Mouse (Mus musculus): ENCODE measurements at regions not wholly inside any gene's neighbourhood (a gene's known extent, or its start where the extent isn't known, plus 50 kb on each side); places are given as distances from the start of the nearest gene placed in this dataset.
A peak's percentile ranks its signal among the peaks of the same experiment; 100 is the strongest.
"Not testable (repeated sequence)": the region's sequence is repeated elsewhere in the genome, so short reads cannot be mapped to it uniquely, and the experiment has no call there.

DNA sequence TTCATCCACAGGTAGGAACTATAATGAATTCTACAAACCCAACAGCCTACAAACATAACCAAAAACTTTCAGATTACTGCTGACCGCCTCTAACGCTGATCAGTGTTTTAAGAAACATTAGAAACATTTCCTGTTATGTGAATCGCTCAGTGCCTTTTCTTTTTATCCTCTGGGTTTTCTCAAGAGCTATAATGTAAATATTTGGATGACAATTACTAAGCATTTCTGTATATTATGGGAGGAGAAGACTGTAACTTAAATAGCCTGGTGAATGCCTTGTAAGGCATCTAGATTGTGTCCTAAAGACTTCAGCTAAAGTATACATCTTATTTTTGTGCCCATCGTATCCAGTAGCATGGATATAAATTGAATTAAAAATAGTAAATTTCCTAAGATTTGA, 465.9 kb upstream of the Acvr2a start:
- 0 out of 2 replicates have a peak overlapping the region, but pooled peaks have one; percentile 10 for H3K4me2 ChIP-seq (replicated peaks; ENCODE audit: low read depth, low read length)
- 0 out of 2 replicates have a peak, but pooled peaks cover 3% of the 10 kb centered on the region for H3K4me1 ChIP-seq (ENCODE audit: control insufficient read depth, insufficient read depth, low read length)
- 37% methylated on average over 4 of the region's 4 CpGs for WGBS
- no peak for ATAC-seq (ENCODE audit: insufficient number of reproducible peaks, insufficient read depth, low FRiP score, low read depth)
- peak overlapping the region; percentile 53; the same call in 1 of the 2 replicates for H3K27ac ChIP-seq (ENCODE audit: low read length)
- H3K9ac ChIP-seq (replicated peaks; ENCODE audit: low read depth, low read length): no peak overlapping the region
- no peaks in the 10 kb centered on the region for H3K9me3 ChIP-seq (ENCODE audit: control insufficient read depth, low read depth, low read length)
- H3K4me3 ChIP-seq (ENCODE audit: low read depth, low read length): no peak overlapping the region
- H3K27me3 ChIP-seq (ENCODE audit: control insufficient read depth, insufficient read depth, low read length): no peaks in the 10 kb centered on the region
- H3K36me3 ChIP-seq (ENCODE audit: control insufficient read depth, insufficient read depth, low read length): no peaks in the 10 kb centered on the region

DNA sequence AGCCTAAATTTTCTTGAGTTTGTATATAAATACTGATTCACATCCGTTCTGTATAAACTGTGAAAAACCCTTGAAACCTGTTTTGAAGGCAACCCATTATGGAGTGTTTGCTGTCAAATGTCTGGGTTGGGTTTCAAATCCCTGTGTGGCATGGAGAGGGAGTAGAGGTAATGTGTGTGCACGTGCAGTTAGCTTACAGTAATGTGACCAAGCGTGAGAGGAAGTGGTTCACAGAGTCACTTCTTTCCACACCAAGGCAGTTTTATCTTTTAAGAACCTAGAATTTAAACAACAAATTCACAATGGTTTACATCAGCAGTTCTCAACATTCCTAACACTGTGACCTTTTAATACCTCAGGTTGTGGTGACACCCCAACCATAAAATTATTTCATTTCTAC, 464.1 kb upstream of the Acvr2a start:
- no peak overlapping the region for H3K4me2 ChIP-seq (replicated peaks; ENCODE audit: low read depth, low read length)
- H3K4me1 ChIP-seq (ENCODE audit: control insufficient read depth, insufficient read depth, low read length): 0 out of 2 replicates have a peak, but pooled peaks cover 3% of the 10 kb centered on the region
- 53% methylated on average over 3 of the region's 3 CpGs for WGBS
- H3K27me3 ChIP-seq (ENCODE audit: control insufficient read depth, insufficient read depth, low read length): no peaks in the 10 kb centered on the region
- no peak overlapping the region for H3K27ac ChIP-seq (ENCODE audit: low read length)
- no peak overlapping the region for H3K4me3 ChIP-seq (ENCODE audit: low read depth, low read length)
- no peak for ATAC-seq (ENCODE audit: insufficient number of reproducible peaks, insufficient read depth, low FRiP score, low read depth)
- H3K36me3 ChIP-seq (ENCODE audit: control insufficient read depth, insufficient read depth, low read length): no peaks in the 10 kb centered on the region
- H3K9me3 ChIP-seq (ENCODE audit: control insufficient read depth, low read depth, low read length): no peaks in the 10 kb centered on the region
- H3K9ac ChIP-seq (replicated peaks; ENCODE audit: low read depth, low read length): no peak overlapping the region

DNA sequence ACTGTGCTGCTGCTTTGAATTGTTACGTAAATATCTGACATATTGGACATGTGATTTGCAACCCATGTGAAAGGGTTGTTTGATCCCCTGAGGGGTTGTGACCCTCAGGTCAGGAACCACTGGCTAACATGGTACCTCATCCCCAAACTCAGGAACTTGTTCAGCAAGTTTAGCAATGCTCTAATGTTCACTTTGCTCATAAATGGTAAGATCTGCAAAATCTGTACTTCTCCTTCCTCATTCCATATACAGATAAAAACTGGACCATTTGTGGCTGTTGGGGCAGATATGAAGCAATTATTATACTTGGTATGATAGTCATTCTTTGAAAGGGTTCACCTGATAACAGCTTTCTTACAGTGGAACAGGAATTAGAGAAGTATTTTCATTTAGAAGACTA, 463.7 kb upstream of the Acvr2a start:
- H3K36me3 ChIP-seq (ENCODE audit: control insufficient read depth, insufficient read depth, low read length): no peaks in the 10 kb centered on the region
- H3K4me1 ChIP-seq (ENCODE audit: control insufficient read depth, insufficient read depth, low read length): 0 out of 2 replicates have a peak, but pooled peaks cover 3% of the 10 kb centered on the region
- no peak overlapping the region for H3K4me2 ChIP-seq (replicated peaks; ENCODE audit: low read depth, low read length)
- no peak overlapping the region for H3K27ac ChIP-seq (ENCODE audit: low read length)
- no peak for ATAC-seq (ENCODE audit: insufficient number of reproducible peaks, insufficient read depth, low FRiP score, low read depth)
- no peak overlapping the region for H3K4me3 ChIP-seq (ENCODE audit: low read depth, low read length)
- WGBS: 57% methylated on average over 1 of the region's 1 CpGs
- H3K9me3 ChIP-seq (ENCODE audit: control insufficient read depth, low read depth, low read length): no peaks in the 10 kb centered on the region
- no peak overlapping the region for H3K9ac ChIP-seq (replicated peaks; ENCODE audit: low read depth, low read length)
- H3K27me3 ChIP-seq (ENCODE audit: control insufficient read depth, insufficient read depth, low read length): no peaks in the 10 kb centered on the region

DNA sequence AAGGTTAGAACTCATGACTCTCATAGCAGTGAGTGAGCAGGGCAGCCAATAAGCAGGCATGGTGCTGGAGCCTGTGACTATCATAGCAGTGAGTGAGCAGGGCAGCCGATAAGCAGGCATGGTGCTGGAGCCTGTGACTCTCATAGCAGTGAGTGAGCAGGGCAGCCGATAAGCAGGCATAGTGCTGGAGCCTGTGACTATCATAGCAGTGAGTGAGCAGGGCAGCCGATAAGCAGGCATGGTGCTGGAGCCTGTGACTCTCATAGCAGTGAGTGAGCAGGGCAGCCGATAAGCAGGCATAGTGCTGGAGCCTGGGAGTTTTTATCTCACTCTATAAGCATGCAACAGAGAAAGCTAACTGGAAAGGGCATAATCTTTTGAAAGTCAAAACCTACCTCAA, 442.3 kb upstream of the Acvr2a start:
- 81% methylated on average over 4 of the region's 4 CpGs for WGBS
- not testable (repeated sequence) for ATAC-seq (ENCODE audit: insufficient number of reproducible peaks, insufficient read depth, low FRiP score, low read depth)

DNA sequence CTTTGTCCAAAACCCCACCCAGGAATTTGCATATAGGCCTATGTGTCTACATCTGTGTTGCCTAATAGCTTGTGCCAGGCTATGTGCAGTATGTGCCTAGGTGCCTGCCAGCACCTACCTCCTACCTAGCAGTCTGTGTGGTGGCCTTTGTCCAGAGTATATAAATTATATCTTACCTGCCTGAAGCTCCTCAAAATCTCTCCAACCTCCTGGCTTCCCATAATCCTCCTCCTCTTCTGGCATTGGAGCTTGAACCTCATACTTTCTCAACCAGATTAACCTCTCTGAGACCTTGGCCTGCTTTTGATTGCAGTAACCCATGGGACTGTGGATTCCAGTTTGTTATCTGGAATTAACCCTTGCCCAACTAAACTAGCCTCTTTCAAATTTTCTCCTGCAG, 440.8 kb upstream of the Acvr2a start:
- no peak overlapping the region for H3K9ac ChIP-seq (replicated peaks; ENCODE audit: low read depth, low read length)
- H3K36me3 ChIP-seq (ENCODE audit: control insufficient read depth, insufficient read depth, low read length): no peaks in the 10 kb centered on the region
- no peak for ATAC-seq (ENCODE audit: insufficient number of reproducible peaks, insufficient read depth, low FRiP score, low read depth)
- H3K27me3 ChIP-seq (ENCODE audit: control insufficient read depth, insufficient read depth, low read length): no peaks in the 10 kb centered on the region
- H3K27ac ChIP-seq (ENCODE audit: low read length): no peak overlapping the region
- no peaks in the 10 kb centered on the region for H3K9me3 ChIP-seq (ENCODE audit: control insufficient read depth, low read depth, low read length)
- H3K4me3 ChIP-seq (ENCODE audit: low read depth, low read length): no peak overlapping the region
- no peaks in the 10 kb centered on the region for H3K4me1 ChIP-seq (ENCODE audit: control insufficient read depth, insufficient read depth, low read length)
- no peak overlapping the region for H3K4me2 ChIP-seq (replicated peaks; ENCODE audit: low read depth, low read length)

More for the DNA sequence above, 442.3 kb upstream of the Acvr2a start:
- not testable (repeated sequence) for H3K27me3 ChIP-seq (ENCODE audit: control insufficient read depth, insufficient read depth, low read length); H3K36me3 ChIP-seq (ENCODE audit: control insufficient read depth, insufficient read depth, low read length); H3K9ac ChIP-seq (replicated peaks; ENCODE audit: low read depth, low read length); H3K4me1 ChIP-seq (ENCODE audit: control insufficient read depth, insufficient read depth, low read length); H3K4me2 ChIP-seq (replicated peaks; ENCODE audit: low read depth, low read length); H3K27ac ChIP-seq (ENCODE audit: low read length); H3K4me3 ChIP-seq (ENCODE audit: low read depth, low read length); H3K9me3 ChIP-seq (ENCODE audit: control insufficient read depth, low read depth, low read length)

DNA sequence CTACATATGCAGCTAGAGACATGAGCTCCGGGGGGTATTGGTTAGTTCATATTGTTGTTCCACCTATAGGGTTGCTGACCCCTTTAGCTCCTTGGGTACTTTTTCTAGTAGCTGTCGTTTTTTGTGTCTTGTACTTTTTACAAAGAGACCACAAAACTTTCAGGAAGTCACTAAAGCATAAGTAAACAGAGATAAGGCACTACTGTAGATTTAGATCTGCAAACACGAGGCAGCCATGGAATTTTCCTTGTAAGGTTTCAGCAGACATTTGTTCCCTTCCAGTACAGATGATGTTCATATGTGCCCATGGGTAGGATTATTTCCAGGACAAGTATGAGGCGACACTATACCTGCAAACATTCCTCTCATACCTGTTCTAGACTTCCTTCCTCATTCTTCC, 439.6 kb upstream of the Acvr2a start:
- H3K9ac ChIP-seq (replicated peaks; ENCODE audit: low read depth, low read length): no peak overlapping the region
- no peaks in the 10 kb centered on the region for H3K9me3 ChIP-seq (ENCODE audit: control insufficient read depth, low read depth, low read length)
- no peak overlapping the region for H3K4me2 ChIP-seq (replicated peaks; ENCODE audit: low read depth, low read length)
- H3K36me3 ChIP-seq (ENCODE audit: control insufficient read depth, insufficient read depth, low read length): no peaks in the 10 kb centered on the region
- H3K27me3 ChIP-seq (ENCODE audit: control insufficient read depth, insufficient read depth, low read length): no peaks in the 10 kb centered on the region
- 63% methylated on average over 4 of the region's 4 CpGs for WGBS
- H3K4me1 ChIP-seq (ENCODE audit: control insufficient read depth, insufficient read depth, low read length): no peaks in the 10 kb centered on the region
- H3K27ac ChIP-seq (ENCODE audit: low read length): no peak overlapping the region
- no peak overlapping the region for H3K4me3 ChIP-seq (ENCODE audit: low read depth, low read length)
- ATAC-seq (ENCODE audit: insufficient number of reproducible peaks, insufficient read depth, low FRiP score, low read depth): no peak

DNA sequence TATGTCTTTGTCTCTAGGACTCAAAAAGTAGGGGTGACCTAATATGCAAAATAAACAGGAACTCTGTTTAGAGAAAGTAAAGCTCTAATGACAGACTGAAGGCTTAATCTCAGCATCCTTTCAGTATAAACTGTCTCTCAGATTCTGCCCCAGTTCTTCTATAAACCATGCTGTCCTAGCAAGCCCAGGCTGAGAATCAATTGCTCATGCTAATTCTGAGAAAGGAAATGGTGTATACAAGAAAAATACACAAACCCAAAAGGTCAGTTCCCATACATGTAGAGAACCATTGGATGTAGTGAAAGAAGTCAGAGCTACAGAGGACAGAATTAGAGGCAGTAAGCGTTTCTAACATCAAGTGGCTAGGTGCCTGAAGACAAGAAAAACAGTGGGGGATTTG, 435.7 kb upstream of the Acvr2a start:
- Histone ChIP-seq H3K9ac (replicated peaks; ENCODE audit: low read depth, low read length) (no peak overlapping the region), H3K4me1 (ENCODE audit: control insufficient read depth, insufficient read depth, low read length) (peaks cover 3% of the 10 kb centered on the region; the same call in 1 of the 2 replicates), H3K27me3 (ENCODE audit: control insufficient read depth, insufficient read depth, low read length) (no peaks in the 10 kb centered on the region), H3K4me2 (replicated peaks; ENCODE audit: low read depth, low read length) (no peak overlapping the region), H3K9me3 (ENCODE audit: control insufficient read depth, low read depth, low read length) (no peaks in the 10 kb centered on the region), H3K27ac (ENCODE audit: low read length) (no peak overlapping the region), H3K4me3 (ENCODE audit: low read depth, low read length) (no peak overlapping the region), H3K36me3 (ENCODE audit: control insufficient read depth, insufficient read depth, low read length) (no peaks in the 10 kb centered on the region)
- no peak; the same call in 1 of the 2 replicates for ATAC-seq (ENCODE audit: insufficient number of reproducible peaks, insufficient read depth, low FRiP score, low read depth)
- 52% methylated on average over 1 of the region's 1 CpGs for WGBS

DNA sequence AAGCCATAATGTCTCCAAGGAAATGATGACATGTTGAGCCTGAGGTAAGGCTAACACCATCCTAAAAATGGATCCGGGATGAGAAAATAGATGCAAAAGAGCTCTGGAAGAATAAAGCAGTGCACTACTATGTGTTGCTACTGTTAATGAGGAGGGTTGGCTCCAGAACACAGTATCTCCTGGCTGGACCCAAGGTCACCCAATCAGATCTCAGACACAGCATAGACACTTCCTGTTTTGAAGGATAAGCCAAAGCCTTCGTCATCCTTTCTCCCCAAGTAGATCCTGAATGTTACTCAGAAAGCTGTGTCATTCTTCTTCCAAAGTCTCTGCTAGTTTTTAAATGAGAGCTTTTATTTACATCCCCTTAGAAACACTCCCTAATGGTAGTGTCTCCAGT, 435.2 kb upstream of the Acvr2a start:
- no peak overlapping the region for H3K4me3 ChIP-seq (ENCODE audit: low read depth, low read length)
- H3K4me2 ChIP-seq (replicated peaks; ENCODE audit: low read depth, low read length): no peak overlapping the region
- no peak overlapping the region; the same call in 1 of the 2 replicates for H3K27ac ChIP-seq (ENCODE audit: low read length)
- ATAC-seq (ENCODE audit: insufficient number of reproducible peaks, insufficient read depth, low FRiP score, low read depth): no peak
- H3K9ac ChIP-seq (replicated peaks; ENCODE audit: low read depth, low read length): no peak overlapping the region
- no peaks in the 10 kb centered on the region for H3K36me3 ChIP-seq (ENCODE audit: control insufficient read depth, insufficient read depth, low read length)
- no peaks in the 10 kb centered on the region for H3K27me3 ChIP-seq (ENCODE audit: control insufficient read depth, insufficient read depth, low read length)
- H3K4me1 ChIP-seq (ENCODE audit: control insufficient read depth, insufficient read depth, low read length): peaks cover 3% of the 10 kb centered on the region; the same call in 1 of the 2 replicates
- WGBS: 75% methylated on average over 2 of the region's 2 CpGs
- no peaks in the 10 kb centered on the region for H3K9me3 ChIP-seq (ENCODE audit: control insufficient read depth, low read depth, low read length)

DNA sequence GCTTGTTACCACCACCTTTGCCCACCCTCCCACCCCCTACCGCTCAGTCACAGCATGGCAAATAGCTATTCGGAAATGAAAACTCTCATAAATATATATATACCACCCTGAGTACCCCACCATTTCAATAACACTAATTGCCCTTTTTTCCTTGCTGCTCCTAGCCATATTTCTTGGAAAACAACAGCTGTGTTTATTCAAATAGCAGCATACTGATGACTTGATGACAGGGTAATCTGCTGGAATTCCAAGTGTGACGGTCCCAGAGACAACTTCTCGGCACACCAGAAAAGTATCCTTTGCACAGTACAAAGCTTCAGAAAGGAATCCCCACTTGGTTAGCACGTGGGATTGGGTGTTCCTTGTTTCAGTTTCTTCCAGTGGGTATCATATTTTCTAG, 433.8 kb upstream of the Acvr2a start:
- peak; percentile 46; the same call in 1 of the 2 replicates for ATAC-seq (ENCODE audit: insufficient number of reproducible peaks, insufficient read depth, low FRiP score, low read depth)
- no peak overlapping the region for H3K4me3 ChIP-seq (ENCODE audit: low read depth, low read length)
- H3K4me1 ChIP-seq (ENCODE audit: control insufficient read depth, insufficient read depth, low read length): peaks cover 3% of the 10 kb centered on the region; the same call in 1 of the 2 replicates
- no peaks in the 10 kb centered on the region for H3K36me3 ChIP-seq (ENCODE audit: control insufficient read depth, insufficient read depth, low read length)
- H3K9me3 ChIP-seq (ENCODE audit: control insufficient read depth, low read depth, low read length): no peaks in the 10 kb centered on the region
- H3K27me3 ChIP-seq (ENCODE audit: control insufficient read depth, insufficient read depth, low read length): no peaks in the 10 kb centered on the region
- 43% methylated on average over 5 of the region's 5 CpGs for WGBS
- H3K4me2 ChIP-seq (replicated peaks; ENCODE audit: low read depth, low read length): no peak overlapping the region
- no peak overlapping the region for H3K27ac ChIP-seq (ENCODE audit: low read length)
- no peak overlapping the region for H3K9ac ChIP-seq (replicated peaks; ENCODE audit: low read depth, low read length)

Measured in stomach, embryonic 14.5 days (tissue).